Mouse (Mus musculus) splenic B cell, adult 2 months (primary cell): ENCODE data around the gene Cpn1.

Source experiments
- DNase-seq: peaks from one replicate; pipeline ENCODE4 v3.0.0-alpha.2; 2011; ENCODE audit warnings: low read depth, low spot score
- H3K27me3 ChIP-seq: 2 replicates; pipeline ENCODE4 v1.6.1; 2012; ENCODE audit warnings: mild to moderate bottlenecking, low read length, moderate library complexity, mixed read lengths; ENCODE audit not compliant: control insufficient read depth, poor library complexity, insufficient read depth, severe bottlenecking
- H3K36me3 ChIP-seq: 2 replicates; pipeline ENCODE4 v1.6.1; 2012; ENCODE audit warnings: mild to moderate bottlenecking, low read length, moderate library complexity, mixed read lengths; ENCODE audit not compliant: control insufficient read depth, poor library complexity, insufficient read depth, severe bottlenecking

Gene Cpn1

DNA sequence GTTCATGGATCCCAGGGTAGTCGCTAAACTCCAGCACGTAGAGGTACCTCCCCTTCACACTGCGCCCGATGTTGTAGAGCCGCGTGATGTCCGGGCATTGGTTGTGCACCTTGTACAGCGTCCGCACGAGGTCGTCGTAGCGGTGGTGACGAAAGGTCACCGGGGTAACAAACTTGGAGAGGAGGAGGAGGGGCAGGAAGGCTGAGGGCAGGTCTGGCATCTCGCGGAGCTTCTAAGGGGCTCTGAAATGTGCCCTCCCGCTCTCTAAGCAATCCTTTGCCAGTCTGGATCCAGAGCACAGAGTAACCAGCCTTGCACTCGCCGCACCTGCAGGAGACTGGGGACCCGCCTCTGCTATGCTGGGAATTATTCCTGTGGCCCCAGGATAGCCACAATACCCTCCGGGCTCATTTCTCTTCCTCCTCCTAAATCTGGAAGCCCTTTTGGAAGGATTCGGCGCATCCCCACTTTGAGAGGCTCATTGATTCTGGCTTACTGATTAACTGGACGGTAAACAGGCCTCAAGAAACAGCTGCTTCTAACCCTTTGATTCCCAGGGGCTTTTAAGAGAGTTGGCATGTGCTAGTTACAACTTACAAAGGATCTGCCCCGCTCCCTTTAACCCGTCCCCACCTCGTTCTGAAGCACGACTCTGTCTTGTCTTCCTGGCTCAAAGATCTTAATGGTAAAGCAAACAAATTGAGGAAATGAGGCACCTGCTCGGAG, at the start of gene Cpn1:
Gene Cpn1, minus strand, starts transcription at position 488 of the 726 bp plus-strand sequence.
- Histone ChIP-seq H3K36me3 (no peaks in the 10 kb centered on the region), H3K27me3 (no peaks in the 10 kb centered on the region)
- no peak for DNase-seq

DNA sequence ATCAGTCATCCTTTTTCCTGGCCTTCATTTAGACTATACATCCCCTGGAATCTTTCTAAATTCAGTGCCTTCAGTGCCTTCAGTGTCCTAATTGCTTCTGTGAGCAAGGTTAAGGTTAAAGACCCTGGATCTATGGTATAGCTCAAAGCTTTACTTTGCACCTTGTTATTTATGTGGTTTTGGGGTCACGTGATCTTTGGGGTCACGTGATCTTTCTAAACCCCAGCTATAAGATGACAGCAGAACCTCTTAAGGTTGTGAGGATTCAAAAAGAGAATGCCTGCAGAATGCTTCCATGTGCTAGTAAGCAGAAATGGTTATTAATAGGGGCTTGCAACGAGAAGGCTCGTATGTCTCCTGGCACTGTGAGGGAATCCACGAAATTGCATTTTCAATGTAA, 47.0 kb upstream of the Cpn1 start:
- H3K36me3 ChIP-seq, result peaks cover 5% of the 10 kb centered on the region; the same call in 1 of the 2 replicates
- no peak for DNase-seq
- H3K27me3 ChIP-seq, result no peaks in the 10 kb centered on the region

DNA sequence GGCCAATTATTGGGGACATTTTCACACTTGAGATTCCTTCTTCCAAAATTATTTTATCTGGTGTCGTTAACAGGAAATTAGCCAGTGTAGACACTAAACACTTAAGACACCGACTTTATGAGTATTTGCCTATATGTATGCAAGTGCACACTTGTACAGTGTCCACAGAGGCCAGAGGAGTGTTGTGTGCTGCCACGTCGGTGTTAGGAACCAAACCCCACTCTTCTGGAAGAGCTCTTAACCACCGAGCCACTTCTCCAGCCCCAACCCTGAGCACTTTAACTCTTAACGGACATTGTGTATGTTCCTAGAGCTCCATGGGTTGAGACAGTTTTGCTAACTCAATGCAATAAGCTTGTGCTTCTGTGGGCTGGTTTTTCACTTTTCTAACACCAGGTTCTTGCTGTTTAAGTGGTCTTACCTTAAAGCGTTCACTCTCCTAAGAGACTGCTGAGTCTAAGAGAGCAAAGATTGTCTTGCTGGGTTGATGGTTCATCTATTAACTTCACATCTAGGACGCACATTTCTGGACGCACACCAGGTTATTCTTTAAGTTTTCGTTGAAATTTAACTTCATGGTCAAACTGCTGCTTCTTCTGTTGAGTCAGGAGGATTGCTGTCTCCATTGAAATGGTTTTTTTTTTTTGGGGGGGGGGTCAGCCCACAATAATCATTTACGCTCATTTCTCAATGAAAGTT, 45.8 kb upstream of the Cpn1 start:
- Histone ChIP-seq H3K27me3 (no peaks in the 10 kb centered on the region), H3K36me3 (peaks cover 5% of the 10 kb centered on the region; the same call in 1 of the 2 replicates)
- DNase-seq, result no peak

DNA sequence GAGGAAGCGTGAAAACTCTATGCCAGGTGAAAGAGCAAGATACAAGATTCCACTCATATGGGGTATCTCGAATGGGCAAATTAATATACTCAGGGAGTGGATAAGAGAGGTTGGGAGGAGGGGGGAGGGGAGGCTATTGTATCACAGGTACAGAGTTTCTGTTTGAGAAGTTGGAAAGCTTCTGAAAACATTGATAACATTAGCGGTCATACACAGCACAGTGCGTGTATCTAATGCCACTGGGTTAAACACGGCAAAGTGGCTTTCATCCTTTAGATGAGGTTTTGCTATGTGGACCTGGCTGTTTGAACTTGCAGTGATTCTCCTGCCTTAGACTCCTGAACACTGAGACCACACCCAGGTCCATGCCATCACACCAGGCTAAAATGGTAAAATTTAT, 43.7 kb upstream of the Cpn1 start:
- H3K27me3 ChIP-seq, result no peaks in the 10 kb centered on the region
- no peak for DNase-seq
- peaks cover 2% of the 10 kb centered on the region; the same call in 1 of the 2 replicates for H3K36me3 ChIP-seq

DNA sequence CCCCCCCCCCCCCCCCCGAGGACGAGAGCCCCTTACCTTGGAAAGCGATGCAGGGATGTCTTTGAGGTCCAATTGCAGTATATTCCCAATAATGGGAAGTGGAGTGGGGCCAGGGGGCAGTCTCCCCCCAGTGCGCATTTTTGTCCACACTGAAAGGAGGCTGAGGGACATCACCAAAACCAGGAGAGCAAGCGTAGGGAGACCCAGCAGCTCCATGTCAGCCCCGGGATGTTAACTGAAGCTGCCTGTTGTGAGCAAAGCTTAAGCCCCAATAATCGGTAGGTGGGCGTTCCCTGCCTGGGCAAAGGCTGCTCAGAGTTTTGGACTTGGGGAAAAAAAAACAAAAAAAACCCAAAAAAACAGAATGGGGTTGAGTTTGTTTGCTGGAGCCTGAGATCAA, 42.6 kb upstream of the Cpn1 start, which contains the start of gene Cyp2c23:
Gene Cyp2c23, minus strand, starts transcription at position 237 of the 400 bp plus-strand sequence.
- no peaks in the 10 kb centered on the region for H3K36me3 ChIP-seq
- DNase-seq, result no peak

DNA sequence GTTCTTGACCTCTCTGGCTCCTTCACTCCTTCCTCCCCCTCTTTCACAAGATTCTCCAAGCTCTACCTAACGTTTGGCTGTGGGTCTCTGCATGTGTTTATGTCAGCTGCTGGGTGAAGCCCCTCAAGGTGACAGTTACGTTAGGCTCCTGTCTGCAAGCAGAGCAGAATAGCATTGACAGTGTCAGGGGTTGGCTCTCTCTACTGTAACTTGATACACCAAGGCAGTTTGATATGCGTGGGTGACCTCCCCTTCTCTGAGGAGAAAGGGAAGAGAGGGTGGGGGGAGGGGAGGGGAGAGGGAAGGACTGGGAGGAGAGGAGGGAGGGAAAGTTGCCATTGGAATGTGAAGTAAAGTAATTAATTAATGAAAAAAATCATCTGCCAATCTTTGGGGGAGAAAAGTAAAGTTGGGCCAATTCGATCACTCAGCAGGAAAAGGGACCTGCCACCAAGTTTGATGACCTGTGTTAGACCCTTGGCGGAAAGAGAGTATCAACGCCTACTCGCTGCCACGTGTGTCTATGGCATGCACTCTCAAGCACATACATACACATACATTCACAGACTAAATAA, 40.7 kb upstream of the Cpn1 start:
- Histone ChIP-seq H3K36me3 (no peaks in the 10 kb centered on the region), H3K27me3 (no peaks in the 10 kb centered on the region)
- no peak for DNase-seq

More for the DNA sequence above, 42.6 kb upstream of the Cpn1 start, which contains the start of gene Cyp2c23:
- H3K27me3 ChIP-seq, result no peaks in the 10 kb centered on the region

DNA sequence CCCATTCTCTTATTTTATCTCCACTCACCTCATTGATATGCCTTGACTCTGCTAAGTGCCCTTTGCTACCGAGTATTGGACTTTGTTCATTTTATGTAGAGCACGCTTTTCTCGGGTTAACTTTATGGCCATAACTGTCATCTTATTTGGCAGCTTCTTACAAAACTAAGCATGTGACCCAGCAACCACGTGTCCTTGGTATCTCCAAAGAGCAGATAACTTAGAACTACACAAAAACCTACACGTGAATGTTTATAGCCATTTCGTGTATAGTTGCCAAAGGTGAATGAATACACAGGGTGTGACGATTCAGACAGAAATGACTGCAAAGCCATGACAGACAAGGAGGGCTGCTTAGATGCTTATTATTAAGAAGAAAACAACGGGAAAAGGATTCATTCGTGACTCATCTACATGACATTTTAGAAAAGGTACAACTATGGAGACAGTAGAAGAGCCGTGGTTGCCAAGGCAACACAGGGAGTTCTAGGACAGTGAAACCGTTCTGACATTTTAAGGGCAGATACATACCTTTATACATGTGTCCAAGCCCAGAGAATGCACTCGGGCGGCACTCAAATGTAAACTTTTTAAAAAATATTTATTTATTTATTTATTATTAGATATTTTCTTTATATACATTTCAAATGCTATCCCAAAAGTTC, 38.7 kb upstream of the Cpn1 start:
- Histone ChIP-seq H3K36me3 (no peaks in the 10 kb centered on the region), H3K27me3 (no peaks in the 10 kb centered on the region)
- DNase-seq, result no peak

DNA sequence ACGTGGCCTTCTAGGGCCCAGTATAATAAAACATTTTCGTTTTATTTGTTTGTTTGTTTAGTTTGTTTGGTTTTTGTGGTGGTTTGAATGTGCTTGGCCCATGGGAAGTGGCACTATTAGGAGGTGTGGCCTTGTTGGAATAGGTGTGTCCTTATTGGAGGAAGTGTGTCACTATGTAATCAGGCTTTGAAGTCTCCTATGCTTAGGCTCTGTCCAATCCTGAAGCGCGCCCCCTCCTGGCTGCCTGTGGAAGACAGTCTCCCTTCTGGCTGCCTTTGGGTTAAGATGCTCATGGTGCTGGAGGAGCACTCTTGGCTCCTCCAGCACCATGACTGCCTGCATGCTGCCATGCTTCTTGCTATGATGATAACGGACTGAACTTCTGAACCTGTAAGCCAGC, 36.7 kb upstream of the Cpn1 start:
- Histone ChIP-seq H3K27me3 (no peaks in the 10 kb centered on the region), H3K36me3 (no peaks in the 10 kb centered on the region)
- DNase-seq, result no peak

DNA sequence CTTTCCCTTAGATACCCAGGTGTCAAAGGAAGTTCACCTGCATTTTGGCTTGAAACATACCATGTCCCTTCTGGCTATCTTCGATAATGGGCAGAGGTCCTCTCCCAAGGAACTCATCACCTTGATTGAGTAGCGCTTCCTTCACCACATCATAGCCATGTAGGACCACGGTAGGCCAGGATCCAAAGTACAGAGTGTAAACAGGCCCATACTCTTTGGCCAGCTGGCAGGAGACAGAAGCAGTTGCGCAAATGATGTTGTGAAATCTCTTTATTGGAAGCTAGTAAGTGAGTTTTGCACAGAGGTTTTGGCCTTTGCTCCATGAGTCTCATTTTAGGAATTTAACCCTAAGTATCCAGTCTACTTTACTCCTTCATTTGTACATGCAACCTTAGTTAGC, 35.1 kb upstream of the Cpn1 start:
- no peaks in the 10 kb centered on the region for H3K36me3 ChIP-seq
- DNase-seq, result no peak
- H3K27me3 ChIP-seq, result no peaks in the 10 kb centered on the region

DNA sequence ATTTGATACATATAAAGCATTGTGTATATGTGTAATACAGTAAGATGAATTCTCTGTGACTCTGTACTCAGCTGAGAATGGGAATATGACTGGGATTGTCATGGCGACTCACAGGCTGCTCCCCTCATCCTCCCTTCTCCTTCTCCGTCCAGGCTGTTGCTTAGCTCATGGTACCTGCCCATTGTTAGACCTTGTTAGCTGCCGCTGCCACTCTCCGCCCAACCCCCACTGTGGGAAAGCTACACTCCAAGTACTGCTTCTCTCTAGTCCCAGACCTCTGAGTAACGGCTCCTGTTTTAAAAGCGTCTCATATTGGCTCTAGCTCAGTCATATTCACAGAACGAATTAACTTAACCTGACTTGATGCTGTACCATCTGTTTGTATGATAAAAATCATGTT, 33.4 kb upstream of the Cpn1 start:
- DNase-seq, result no peak
- no peaks in the 10 kb centered on the region for H3K36me3 ChIP-seq
- no peaks in the 10 kb centered on the region for H3K27me3 ChIP-seq

DNA sequence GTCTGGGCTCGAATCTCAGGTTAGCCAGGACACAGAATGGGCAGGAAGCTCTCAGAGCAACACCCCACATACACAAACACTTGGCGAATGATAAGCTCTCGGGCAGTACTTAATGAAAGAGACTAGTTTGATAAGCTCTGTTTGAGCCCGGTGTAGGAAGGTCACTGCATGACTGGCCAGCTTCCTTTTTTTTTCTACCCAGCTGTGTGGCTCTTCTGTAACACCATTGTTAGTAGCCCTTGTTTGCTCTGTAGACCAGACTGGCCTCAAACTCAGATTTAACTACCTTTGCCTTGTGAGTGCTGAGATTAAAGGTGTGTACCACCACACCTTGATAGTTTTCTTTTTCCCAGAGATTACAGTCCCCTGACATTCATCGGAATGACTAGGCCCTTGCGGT, 27.5 kb upstream of the Cpn1 start:
- H3K27me3 ChIP-seq, result no peaks in the 10 kb centered on the region; the same call in 1 of the 2 replicates
- H3K36me3 ChIP-seq, result no peaks in the 10 kb centered on the region
- no peak for DNase-seq

DNA sequence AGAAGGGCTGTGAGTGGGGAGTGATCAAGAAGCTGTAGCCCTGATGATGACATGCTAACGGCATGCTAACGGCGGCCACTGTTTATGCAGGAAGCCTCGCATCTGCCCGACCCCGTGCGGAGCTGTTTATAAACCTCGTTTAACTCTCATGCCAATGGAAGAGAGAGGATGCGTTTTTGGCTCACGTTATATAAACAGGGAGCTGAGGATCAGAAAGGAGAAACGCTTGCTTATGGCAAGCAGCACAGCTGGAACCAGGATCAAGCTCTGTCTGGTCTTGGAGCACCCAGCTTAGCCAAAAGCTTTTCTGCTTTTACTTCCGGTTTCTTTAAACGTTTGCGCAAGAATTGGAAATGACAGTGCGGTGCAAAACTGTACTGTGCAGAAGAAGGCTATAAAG, 22.4 kb upstream of the Cpn1 start:
- DNase-seq, result no peak
- H3K36me3 ChIP-seq, result no peaks in the 10 kb centered on the region
- no peaks in the 10 kb centered on the region; the same call in 1 of the 2 replicates for H3K27me3 ChIP-seq

DNA sequence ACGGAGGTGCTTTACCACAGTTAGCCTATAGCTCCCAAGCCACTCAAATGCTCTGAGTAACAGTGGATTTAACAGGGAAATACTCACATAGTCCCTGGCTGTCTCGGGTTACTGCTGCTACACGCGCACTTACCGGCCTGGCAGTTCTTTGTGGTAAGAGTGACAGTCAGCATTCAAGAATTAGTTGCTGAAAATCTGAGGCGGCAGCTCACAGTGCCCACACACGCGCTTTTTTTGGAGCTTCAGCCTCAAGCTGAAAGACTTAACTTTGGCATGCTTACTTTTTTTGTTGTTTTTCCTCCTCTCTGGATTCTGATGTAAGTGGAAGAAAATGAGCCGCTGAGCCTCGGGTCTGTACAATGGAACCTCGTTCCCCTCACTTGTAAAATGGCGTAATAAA, 20.8 kb upstream of the Cpn1 start:
- no peaks in the 10 kb centered on the region for H3K36me3 ChIP-seq
- no peaks in the 10 kb centered on the region; the same call in 1 of the 2 replicates for H3K27me3 ChIP-seq
- DNase-seq, result no peak

DNA sequence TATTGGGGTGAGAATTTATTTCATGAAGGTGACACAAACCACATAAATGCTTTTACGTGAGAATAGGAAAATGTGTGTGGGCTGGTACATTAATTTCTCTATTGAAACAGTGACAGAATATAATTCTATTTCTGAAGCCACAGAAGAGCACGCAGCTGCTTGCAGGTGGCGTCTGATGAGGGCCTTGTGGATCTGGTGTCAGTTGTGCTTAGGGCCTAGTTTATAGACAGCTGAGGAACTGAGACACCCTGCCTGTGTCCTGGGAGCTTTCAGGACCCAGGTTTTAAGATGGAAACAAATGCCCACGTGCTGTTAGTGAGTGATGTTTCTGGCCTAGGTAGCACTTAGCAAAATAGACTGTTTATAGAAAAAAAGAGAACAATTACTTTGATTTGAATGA, 18.7 kb upstream of the Cpn1 start:
- DNase-seq, result no peak
- no peaks in the 10 kb centered on the region; the same call in 1 of the 2 replicates for H3K27me3 ChIP-seq
- no peaks in the 10 kb centered on the region for H3K36me3 ChIP-seq

DNA sequence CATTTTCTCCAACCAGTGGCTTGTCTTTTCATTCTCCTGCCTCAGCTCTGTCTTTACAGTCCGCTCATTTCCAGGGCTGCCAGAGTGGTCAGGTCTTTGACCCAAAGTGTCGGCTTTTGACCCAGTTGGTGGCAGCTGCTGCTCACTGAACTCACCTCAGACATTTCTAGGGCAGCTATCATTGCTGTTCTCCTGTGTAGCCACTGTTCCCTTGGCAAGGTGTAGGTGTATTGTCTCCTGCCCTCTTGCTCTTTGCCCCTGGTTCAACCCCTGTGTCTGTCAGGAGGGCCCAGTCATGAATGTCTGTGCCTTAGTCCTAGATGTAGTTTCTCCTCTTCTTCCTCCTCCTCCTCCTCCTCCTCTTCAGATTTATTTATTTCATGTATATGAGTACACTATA, 17.9 kb upstream of the Cpn1 start:
- H3K27me3 ChIP-seq, result no peaks in the 10 kb centered on the region
- no peaks in the 10 kb centered on the region for H3K36me3 ChIP-seq
- no peak for DNase-seq
